Mouse (Mus musculus) natural killer cell, adult 2 months (primary cell): ENCODE measurements around the gene 1700001C19Rik.

ENCODE experiments used
- DNase-seq, 2 experiments: peaks; one replicate each; pipeline ENCODE4 v3.0.0; 2022; ENCODE audit warnings: low spot score in 2 of 2

The 1700001C19Rik gene

GRCm38 (mm10) chr17:47436907-47437547 is at the start of gene 1700001C19Rik:
TSS of gene 1700001C19Rik (minus strand) at chr17:47437376.
- DNase-seq = peak; percentile 16 to 29

GRCm38 (mm10) chr17:47485791-47486190 is 48.6 kb upstream of the 1700001C19Rik start:
- DNase-seq = no peak

- no peak for DNase-seq
Measured at GRCm38 (mm10) chr17:47484993-47485392, 47.8 kb upstream of the 1700001C19Rik start.

- peak in 1 of 2 experiments; percentile 19 for DNase-seq
Measured at GRCm38 (mm10) chr17:47484241-47484921, 47.2 kb upstream of the 1700001C19Rik start.

GRCm38 (mm10) chr17:47482401-47482800 is 45.2 kb upstream of the 1700001C19Rik start:
- peak; percentile 50 to 54 for DNase-seq

- no peak for DNase-seq
Measured at GRCm38 (mm10) chr17:47479887-47480286, 42.7 kb upstream of the 1700001C19Rik start.

GRCm38 (mm10) chr17:47475714-47476113 is 38.5 kb upstream of the 1700001C19Rik start:
- DNase-seq = no peak

GRCm38 (mm10) chr17:47475181-47475580 is 38.0 kb upstream of the 1700001C19Rik start:
- no peak for DNase-seq

GRCm38 (mm10) chr17:47474250-47474649 is 37.1 kb upstream of the 1700001C19Rik start:
- DNase-seq = no peak

- peak; percentile 52 to 62 for DNase-seq
Measured at GRCm38 (mm10) chr17:47473434-47473974, 36.3 kb upstream of the 1700001C19Rik start.

- no peak for DNase-seq
Measured at GRCm38 (mm10) chr17:47472435-47473350, 35.5 kb upstream of the 1700001C19Rik start.

- no peak for DNase-seq
Measured at GRCm38 (mm10) chr17:47470686-47471085, 33.5 kb upstream of the 1700001C19Rik start.

GRCm38 (mm10) chr17:47470121-47470520 is 32.9 kb upstream of the 1700001C19Rik start:
- DNase-seq = no peak

GRCm38 (mm10) chr17:47469642-47470041 is 32.5 kb upstream of the 1700001C19Rik start:
- DNase-seq = no peak

- no peak for DNase-seq
Measured at GRCm38 (mm10) chr17:47468466-47468865, 31.3 kb upstream of the 1700001C19Rik start.

- no peak for DNase-seq
Measured at GRCm38 (mm10) chr17:47468063-47468462, 30.9 kb upstream of the 1700001C19Rik start.

GRCm38 (mm10) chr17:47467659-47468058 is 30.5 kb upstream of the 1700001C19Rik start:
- DNase-seq = no peak

- DNase-seq = no peak
Measured at GRCm38 (mm10) chr17:47466284-47466683, 29.1 kb upstream of the 1700001C19Rik start.

GRCm38 (mm10) chr17:47465016-47465415 is 27.8 kb upstream of the 1700001C19Rik start:
- DNase-seq = no peak

- DNase-seq = no peak
Measured at GRCm38 (mm10) chr17:47464248-47464965, 27.2 kb upstream of the 1700001C19Rik start.

GRCm38 (mm10) chr17:47462728-47463388 is 25.7 kb upstream of the 1700001C19Rik start:
- DNase-seq = no peak
